Comparison of ENCODE assay signal across 13 mouse cellular contexts in the genomic region with DNA sequence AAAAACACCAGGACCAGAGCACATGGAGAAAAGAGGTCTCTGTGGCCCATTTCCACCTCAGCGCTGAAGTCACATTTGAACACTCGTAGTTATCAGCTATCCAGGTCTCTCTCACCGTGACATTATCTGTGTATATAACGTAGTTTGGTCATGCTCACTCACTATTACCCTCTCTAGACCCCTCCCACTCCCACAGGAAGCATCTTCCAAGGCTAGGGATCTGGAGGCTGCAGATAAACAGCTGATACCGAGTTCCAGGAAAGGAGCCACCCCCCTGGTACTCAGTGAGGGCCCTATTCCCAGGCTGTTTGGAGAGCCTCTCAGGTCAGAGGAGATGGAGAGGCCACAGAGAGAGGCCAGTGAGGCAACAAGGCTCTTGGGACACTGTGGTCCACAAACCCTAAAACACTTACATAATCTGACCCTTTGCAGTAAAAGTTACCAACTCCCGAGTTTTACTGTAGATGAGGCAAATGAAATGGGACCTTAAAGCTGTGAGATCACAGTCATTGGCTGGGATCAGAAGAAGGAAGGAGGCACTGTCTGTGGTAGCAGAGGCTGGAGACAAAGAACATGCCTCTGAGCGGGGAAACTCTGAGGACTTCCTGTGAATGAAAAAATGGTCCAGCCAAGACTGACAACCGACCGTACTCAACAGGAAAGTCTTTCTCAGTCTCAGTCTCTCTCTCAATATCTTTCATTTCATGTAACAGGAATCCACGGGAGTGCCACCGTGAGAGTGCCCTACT. TPM values are rescaled to one million over a fixed set of nuclear protein-coding genes. Genes with fewer than 3 reads are reported as not detected.
A peak's percentile ranks its signal among the peaks of the same experiment; 100 is the strongest.
DNase-seq lines count a peak whose midpoint lies in the region; ATAC-seq and TF ChIP-seq lines count a peak whose summit lies in the region.
"Had no signal": no experiment of that assay in that cellular context is flagged by ENCODE, and none has a peak within 500 bp of the region (broad histone marks: within the 10 kb centered on the region; RNA-seq: fewer than 3 reads in every experiment).

No protein-coding gene starts in this region.

- H3K4me3 ChIP-seq in cerebellum, adult 2 months (replicated peaks; ENCODE audit: insufficient read depth, low read depth, low read length) = no peak overlapping the region
- no peak overlapping the region for H3K4me3 ChIP-seq in midbrain, embryonic 10.5 days
- no peak overlapping the region for H3K4me3 ChIP-seq in midbrain, embryonic 15.5 days

- TF ChIP-seq CTCF in cerebellum, adult 2 months (IDR thresholded peaks at IDR 0.05; ENCODE audit: borderline replicate concordance, insufficient read depth, low read depth, low read length) = no peak

- WGBS in cerebellum, adult 2 months = 81% methylated on average over 11 of the region's 11 CpGs
- 74% methylated on average over 11 of the region's 11 CpGs for WGBS in midbrain, embryonic 10.5 days
- 78% methylated on average over 11 of the region's 11 CpGs for WGBS in midbrain, embryonic 15.5 days

- peaks cover 7% of the 10 kb centered on the region; the same call in 1 of the 2 replicates for H3K4me1 ChIP-seq in cerebellum, adult 2 months (ENCODE audit: control insufficient read depth, insufficient read depth, low read length)
- H3K4me1 ChIP-seq in midbrain, embryonic 10.5 days = peaks cover 55% of the 10 kb centered on the region
- H3K4me1 ChIP-seq in midbrain, embryonic 15.5 days = peaks cover 31% of the 10 kb centered on the region

- DNase-seq in cerebellum, adult 2 months = no peak
- DNase-seq in midbrain, embryonic 10.5 days (ENCODE audit: low spot score) = no peak
- no peak for DNase-seq in gastrocnemius, adult 18-20 months (ENCODE audit: low spot score)
- DNase-seq in embryo, embryonic 11 days = no peak
- DNase-seq: heart, adult 11 months; kidney, adult 8-10 months had no signal

- H3K4me2 ChIP-seq in midbrain, embryonic 15.5 days = no peak overlapping the region

- no peak for TF ChIP-seq POLR2A in cerebellum, adult 2 months (IDR thresholded peaks at IDR 0.05; ENCODE audit: borderline replicate concordance, insufficient read depth, low read length)

- H3K36me3 ChIP-seq in midbrain, embryonic 10.5 days = no peaks in the 10 kb centered on the region
- H3K36me3 ChIP-seq in midbrain, embryonic 15.5 days (replicated peaks) = no peaks in the 10 kb centered on the region

- H3K27ac ChIP-seq in cerebellum, adult 2 months (ENCODE audit: insufficient read depth, low read length) = 0 out of 2 replicates have a peak overlapping the region, but pooled peaks have one; percentile 33
- H3K27ac ChIP-seq in midbrain, embryonic 10.5 days (replicated peaks) = peak overlapping the region; percentile 92; the same call in 1 of the 2 replicates
- H3K27ac ChIP-seq in midbrain, embryonic 15.5 days = no peak overlapping the region

- no peaks in the 10 kb centered on the region for H3K9me3 ChIP-seq in midbrain, embryonic 10.5 days (replicated peaks)
- no peaks in the 10 kb centered on the region for H3K9me3 ChIP-seq in midbrain, embryonic 15.5 days

- no peak for ATAC-seq in cerebellum, adult (ENCODE audit: insufficient number of reproducible peaks, low FRiP score, low TSS enrichment)
- ATAC-seq in midbrain, embryonic 15.5 days (replicated peaks) = no peak
- ATAC-seq in common myeloid progenitor, adult 5-6 weeks (replicated peaks; ENCODE audit: low read depth, poor library complexity, severe bottlenecking) = peak; percentile 22
- peak; percentile 47 for ATAC-seq in megakaryocyte progenitor cell, adult 5-6 weeks (replicated peaks; ENCODE audit: poor library complexity)

- no peak overlapping the region for H3K9ac ChIP-seq in midbrain, embryonic 15.5 days

- H3K27me3 ChIP-seq in cerebellum, adult 2 months (ENCODE audit: control insufficient read depth, insufficient read depth, low read length) = no peaks in the 10 kb centered on the region
- H3K27me3 ChIP-seq in midbrain, embryonic 10.5 days (ENCODE audit: low read depth, poor library complexity, severe bottlenecking) = peaks cover 19% of the 10 kb centered on the region
- no peaks in the 10 kb centered on the region for H3K27me3 ChIP-seq in midbrain, embryonic 15.5 days (replicated peaks)

RNA-seq across cellular contexts. Expression of gene Slc2a3, which starts 38.3 kb away (rescaled TPM):
- 102 and 112 TPM in 2 replicates for polyA plus RNA-seq in cerebellum, adult 2 months (2012; rRNA removed)
- polyA plus RNA-seq in midbrain, embryonic 10.5 days (2016; fragmentation: Nextera tagmentation; extraction: Ambion mirVana) = 42.0 and 63.0 TPM in 2 replicates
- 34.6 and 36.8 TPM in 2 replicates for polyA plus RNA-seq in midbrain, embryonic 15.5 days (2015; fragmentation: Nextera tagmentation; extraction: Ambion mirVana)
- 21.6 and 24.4 TPM in 2 replicates for total RNA-seq in common myeloid progenitor, adult 5-6 weeks (2017)
- total RNA-seq in megakaryocyte progenitor cell, adult 5-6 weeks (2015) = 7.0 and 10.0 TPM in 2 replicates
- total RNA-seq in megakaryocyte progenitor cell, adult 5-6 weeks (2017) = 12.4 and 13.9 TPM in 2 replicates
- total RNA-seq in gastrocnemius, adult 18-20 months (2021) = 1 to 10 TPM; 5.0 to 7.1 TPM

RNA-seq across cellular contexts. Expression of gene Nanog, which starts 55.8 kb away (rescaled TPM):
- 0.07 and 0.13 TPM in 2 replicates for polyA plus RNA-seq in cerebellum, adult 2 months (2012; rRNA removed)
- polyA plus RNA-seq in midbrain, embryonic 10.5 days (2016; fragmentation: Nextera tagmentation; extraction: Ambion mirVana) = 0.09 and 0.32 TPM in 2 replicates
- polyA plus RNA-seq in midbrain, embryonic 15.5 days (2015; fragmentation: Nextera tagmentation; extraction: Ambion mirVana) = 0.13 and 0.28 TPM in 2 replicates
- total RNA-seq in common myeloid progenitor, adult 5-6 weeks (2017) = not detected in 2 replicates
- not detected in 2 replicates for total RNA-seq in megakaryocyte progenitor cell, adult 5-6 weeks (2015)
- total RNA-seq in megakaryocyte progenitor cell, adult 5-6 weeks (2017) = not detected in 2 replicates
- total RNA-seq in gastrocnemius, adult 18-20 months (2021) = not detected
- total RNA-seq: left cerebral cortex, adult 8-10 months; neutrophil, adult 5-6 weeks had no signal
- polyA plus RNA-seq: spleen, adult 2 months had no signal

RNA-seq across cellular contexts. Expression of gene Foxj2, which starts 56.6 kb away (rescaled TPM):
- polyA plus RNA-seq in cerebellum, adult 2 months (2012; rRNA removed) = 17.7 and 18.2 TPM in 2 replicates
- polyA plus RNA-seq in midbrain, embryonic 10.5 days (2016; fragmentation: Nextera tagmentation; extraction: Ambion mirVana) = 2.0 and 2.4 TPM in 2 replicates
- polyA plus RNA-seq in midbrain, embryonic 15.5 days (2015; fragmentation: Nextera tagmentation; extraction: Ambion mirVana) = 8.3 and 9.1 TPM in 2 replicates
- 6.4 and 6.7 TPM in 2 replicates for total RNA-seq in common myeloid progenitor, adult 5-6 weeks (2017)
- 9.9 and 10.3 TPM in 2 replicates for total RNA-seq in megakaryocyte progenitor cell, adult 5-6 weeks (2015)
- 3.0 and 3.5 TPM in 2 replicates for total RNA-seq in megakaryocyte progenitor cell, adult 5-6 weeks (2017)
- 10 to 100 TPM; 26.2 to 29.3 TPM for total RNA-seq in gastrocnemius, adult 18-20 months (2021)

Comparison
In these comparisons a context has a peak if more than half of its experiments do, and no peak if none do; other contexts are left out.
1. ATAC-seq: peak in common myeloid progenitor, adult 5-6 weeks (single experiment) and megakaryocyte progenitor cell, adult 5-6 weeks (single experiment); none in cerebellum, adult (single experiment) and midbrain, embryonic 15.5 days (single experiment).